Mouse (Mus musculus): ENCODE data around the gene Prps1l3. TPM values are rescaled to one million over a fixed set of nuclear protein-coding genes. Genes with fewer than 3 reads are reported as not detected.
A peak's percentile ranks its signal among the peaks of the same experiment; 100 is the strongest.

Gene Prps1l3
- polyA plus RNA-seq (2014; fragmentation: Nextera tagmentation; extraction: Ambion mirVana), result 33.1 and 37.0 TPM in 2 replicates

DNA sequence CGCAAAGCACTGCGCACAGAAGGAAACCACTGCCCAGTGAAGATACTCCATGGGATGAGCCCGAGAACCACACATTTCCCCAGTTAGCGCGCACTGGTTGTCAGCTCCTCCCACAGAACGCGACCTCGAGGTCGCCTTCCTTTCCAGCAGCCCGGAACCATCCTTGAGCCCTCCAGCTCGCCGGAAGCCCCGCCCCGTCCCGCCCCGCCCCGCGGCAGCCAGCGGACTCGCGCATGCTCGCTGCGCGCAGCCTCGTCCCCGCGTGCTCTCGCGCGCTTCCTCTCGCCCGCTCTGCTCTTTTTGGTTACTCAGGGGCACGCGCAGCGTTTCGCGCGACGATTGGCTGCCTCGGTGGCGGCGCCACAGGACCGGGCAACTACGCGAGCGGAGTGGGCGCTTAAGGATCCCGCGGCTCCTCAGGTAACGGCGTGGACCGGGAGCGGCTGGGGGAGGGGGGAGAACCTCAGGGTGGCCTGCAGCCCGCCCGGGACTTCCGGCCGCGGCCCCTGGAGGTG lies at the start of gene Prps1l3, which contains the start of gene Mipol1:
TSS of gene Prps1l3 (plus strand) at position 221 of the 515 bp plus-strand sequence.
TSS of gene Mipol1 (plus strand) at position 236 of the 515 bp plus-strand sequence.
- Histone ChIP-seq H3K9ac (ENCODE audit: low read length) (peak within 1 kb of the TSS; percentile 91), H3K27ac (replicated peaks in 1 of 2; ENCODE audit: control insufficient read depth in 1 of 2, insufficient read depth in 1 of 2, low read depth in 2 of 2, low read length in 2 of 2) (peak within 1 kb of the TSS; percentile 92 to 93), H3K4me1 (ENCODE audit: control insufficient read depth in 2 of 2, insufficient read depth in 2 of 2, low read length in 2 of 2) (peaks cover 0 to 9% of the 10 kb centered on the region in 2 experiments; a peak in 2 of 4 replicates), H3K27me3 (ENCODE audit: control insufficient read depth, insufficient read depth, low read length) (no peaks in the 10 kb centered on the region), H3K4me2 (ENCODE audit: low read length) (peak within 1 kb of the TSS; percentile 69), H3K36me3 (ENCODE audit: control insufficient read depth, insufficient read depth, low read length) (peaks cover 3% of the 10 kb centered on the region; the same call in 1 of the 2 replicates), H3K9me3 (ENCODE audit: control insufficient read depth, low read length) (no peaks in the 10 kb centered on the region), H3K4me3 (ENCODE audit: control insufficient read depth in 1 of 2, insufficient read depth in 1 of 2, low read depth in 1 of 2, low read length in 2 of 2) (peak within 1 kb of the TSS; percentile 59 to 82)
- under 1% methylated on average over 57 of the region's 58 CpGs for WGBS
- ATAC-seq (ENCODE audit: insufficient number of reproducible peaks, insufficient read depth, low FRiP score, low read depth), result peak; percentile 98

DNA sequence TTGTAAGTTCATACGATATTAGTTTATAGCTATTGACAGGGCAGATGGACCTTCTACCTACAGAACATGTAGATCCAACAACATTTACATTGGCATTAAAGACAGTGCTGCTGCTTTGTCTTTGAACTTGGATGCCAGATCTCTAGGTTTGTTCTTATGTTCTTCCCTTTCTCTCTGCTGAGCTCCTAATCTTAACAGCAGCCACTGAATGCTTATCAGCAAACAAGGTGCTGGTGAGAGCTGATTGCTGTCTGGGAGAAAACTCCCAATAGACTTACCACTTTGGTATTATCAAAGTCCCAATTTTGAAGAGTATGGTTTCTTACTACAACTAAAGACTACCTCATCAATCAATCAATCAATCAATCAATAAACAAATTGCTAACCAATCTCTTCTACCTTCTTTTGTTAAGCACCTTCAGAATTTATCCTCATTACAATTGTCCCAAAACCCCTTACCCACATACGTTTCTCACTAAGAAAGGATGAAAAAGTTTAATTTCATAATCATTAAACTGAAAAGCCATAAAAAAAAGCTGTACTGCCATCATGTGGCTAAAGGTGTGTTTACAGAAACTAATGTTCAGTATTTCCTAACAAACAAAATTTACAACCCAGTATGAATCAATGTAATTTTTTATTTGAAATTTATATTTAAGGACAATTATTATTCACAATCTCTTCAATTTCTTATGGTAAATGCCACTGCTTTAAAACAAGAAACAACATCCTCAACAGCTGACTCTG lies 45.6 kb upstream of the Prps1l3 start:
- H3K27me3 ChIP-seq (ENCODE audit: control insufficient read depth, insufficient read depth, low read length), result no peaks in the 10 kb centered on the region
- no peaks in the 10 kb centered on the region for H3K36me3 ChIP-seq (ENCODE audit: control insufficient read depth, insufficient read depth, low read length)
- H3K9ac ChIP-seq (ENCODE audit: low read length), result no peak overlapping the region
- no peak for ATAC-seq (ENCODE audit: insufficient number of reproducible peaks, insufficient read depth, low FRiP score, low read depth)
- H3K4me3 ChIP-seq (ENCODE audit: control insufficient read depth in 1 of 2, insufficient read depth in 1 of 2, low read depth in 1 of 2, low read length in 2 of 2), result no peak overlapping the region
- H3K4me1 ChIP-seq (ENCODE audit: control insufficient read depth in 2 of 2, insufficient read depth in 2 of 2, low read length in 2 of 2), result peaks cover 0 to 3% of the 10 kb centered on the region in 2 experiments; a peak in 1 of 4 replicates
- H3K27ac ChIP-seq (replicated peaks in 1 of 2; ENCODE audit: control insufficient read depth in 1 of 2, insufficient read depth in 1 of 2, low read depth in 2 of 2, low read length in 2 of 2), result no peak overlapping the region
- 59% methylated on average over 2 of the region's 2 CpGs for WGBS
- H3K9me3 ChIP-seq (ENCODE audit: control insufficient read depth, low read length), result no peaks in the 10 kb centered on the region
- H3K4me2 ChIP-seq (ENCODE audit: low read length), result no peak overlapping the region

DNA sequence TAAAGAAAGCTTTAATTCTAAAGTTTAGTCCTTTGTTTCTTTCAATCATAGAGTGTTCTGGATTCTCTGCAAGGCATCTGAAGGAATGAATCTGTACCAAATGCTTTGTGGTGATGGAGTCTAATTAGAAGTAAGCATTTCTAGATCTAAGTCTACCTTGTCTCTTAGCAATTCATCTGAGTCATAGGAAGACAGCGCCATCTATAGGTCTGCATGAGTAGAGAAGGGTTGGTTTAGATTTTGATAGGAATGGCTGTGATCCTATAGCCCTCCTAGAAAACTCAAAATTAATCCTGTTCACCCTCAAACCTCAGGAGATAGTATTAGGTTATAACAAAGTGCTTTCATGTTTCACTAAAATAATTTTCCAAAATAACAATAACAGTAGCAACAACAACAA lies 44.7 kb upstream of the Prps1l3 start:
- ATAC-seq (ENCODE audit: insufficient number of reproducible peaks, insufficient read depth, low FRiP score, low read depth), result no peak
- no peaks in the 10 kb centered on the region for H3K27me3 ChIP-seq (ENCODE audit: control insufficient read depth, insufficient read depth, low read length)
- WGBS, result 0% methylated on average over 1 of the region's 1 CpGs
- H3K9me3 ChIP-seq (ENCODE audit: control insufficient read depth, low read length), result no peaks in the 10 kb centered on the region
- H3K9ac ChIP-seq (ENCODE audit: low read length), result no peak overlapping the region
- H3K4me1 ChIP-seq (ENCODE audit: control insufficient read depth in 2 of 2, insufficient read depth in 2 of 2, low read length in 2 of 2), result no peaks in the 10 kb centered on the region
- no peak overlapping the region for H3K4me2 ChIP-seq (ENCODE audit: low read length)
- no peak overlapping the region for H3K27ac ChIP-seq (replicated peaks in 1 of 2; ENCODE audit: control insufficient read depth in 1 of 2, insufficient read depth in 1 of 2, low read depth in 2 of 2, low read length in 2 of 2)
- H3K4me3 ChIP-seq (ENCODE audit: control insufficient read depth in 1 of 2, insufficient read depth in 1 of 2, low read depth in 1 of 2, low read length in 2 of 2), result no peak overlapping the region
- H3K36me3 ChIP-seq (ENCODE audit: control insufficient read depth, insufficient read depth, low read length), result no peaks in the 10 kb centered on the region

GRCm38 (mm10) chr12:57186126-57186525 lies 44.1 kb upstream of the Prps1l3 start:
- no peak overlapping the region for H3K9ac ChIP-seq (ENCODE audit: low read length)
- no peak overlapping the region for H3K4me2 ChIP-seq (ENCODE audit: low read length)
- no peaks in the 10 kb centered on the region for H3K9me3 ChIP-seq (ENCODE audit: control insufficient read depth, low read length)
- no peaks in the 10 kb centered on the region for H3K27me3 ChIP-seq (ENCODE audit: control insufficient read depth, insufficient read depth, low read length)
- ATAC-seq (ENCODE audit: insufficient number of reproducible peaks, insufficient read depth, low FRiP score, low read depth), result no peak
- 50% methylated on average over 2 of the region's 2 CpGs for WGBS
- no peaks in the 10 kb centered on the region for H3K36me3 ChIP-seq (ENCODE audit: control insufficient read depth, insufficient read depth, low read length)
- no peaks in the 10 kb centered on the region for H3K4me1 ChIP-seq (ENCODE audit: control insufficient read depth in 2 of 2, insufficient read depth in 2 of 2, low read length in 2 of 2)
- H3K27ac ChIP-seq (replicated peaks in 1 of 2; ENCODE audit: control insufficient read depth in 1 of 2, insufficient read depth in 1 of 2, low read depth in 2 of 2, low read length in 2 of 2), result no peak overlapping the region
- H3K4me3 ChIP-seq (ENCODE audit: control insufficient read depth in 1 of 2, insufficient read depth in 1 of 2, low read depth in 1 of 2, low read length in 2 of 2), result no peak overlapping the region

DNA sequence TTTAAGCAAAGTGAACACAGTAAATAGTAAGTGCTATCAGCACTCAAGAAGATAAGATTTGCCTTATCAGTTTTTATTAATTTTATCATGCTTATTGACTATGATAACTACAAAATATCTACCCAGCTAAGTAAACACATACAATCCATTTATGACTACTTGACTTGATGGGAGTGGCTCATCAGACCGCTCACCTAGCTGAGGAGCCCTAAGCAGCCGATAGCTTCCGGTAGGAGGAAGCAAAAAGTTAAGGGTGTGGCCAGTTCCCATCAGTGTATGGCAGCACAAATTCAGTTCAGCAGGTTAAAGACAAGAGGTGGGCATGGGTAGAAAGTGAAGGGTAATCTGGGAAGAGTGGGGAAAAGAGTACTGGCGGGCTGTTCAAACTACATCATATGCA lies 43.2 kb upstream of the Prps1l3 start:
- Histone ChIP-seq H3K4me2 (ENCODE audit: low read length) (no peak overlapping the region), H3K4me1 (ENCODE audit: control insufficient read depth in 2 of 2, insufficient read depth in 2 of 2, low read length in 2 of 2) (no peaks in the 10 kb centered on the region), H3K27ac (replicated peaks in 1 of 2; ENCODE audit: control insufficient read depth in 1 of 2, insufficient read depth in 1 of 2, low read depth in 2 of 2, low read length in 2 of 2) (no peak overlapping the region), H3K27me3 (ENCODE audit: control insufficient read depth, insufficient read depth, low read length) (no peaks in the 10 kb centered on the region), H3K9ac (ENCODE audit: low read length) (no peak overlapping the region), H3K36me3 (ENCODE audit: control insufficient read depth, insufficient read depth, low read length) (no peaks in the 10 kb centered on the region), H3K9me3 (ENCODE audit: control insufficient read depth, low read length) (no peaks in the 10 kb centered on the region), H3K4me3 (ENCODE audit: control insufficient read depth in 1 of 2, insufficient read depth in 1 of 2, low read depth in 1 of 2, low read length in 2 of 2) (no peak overlapping the region)
- WGBS, result 87% methylated on average over 4 of the region's 4 CpGs
- no peak for ATAC-seq (ENCODE audit: insufficient number of reproducible peaks, insufficient read depth, low FRiP score, low read depth)

- Histone ChIP-seq H3K36me3 (ENCODE audit: control insufficient read depth, insufficient read depth, low read length) (no peaks in the 10 kb centered on the region), H3K4me1 (ENCODE audit: control insufficient read depth in 2 of 2, insufficient read depth in 2 of 2, low read length in 2 of 2) (peaks cover 0 to 3% of the 10 kb centered on the region in 2 experiments; a peak in 1 of 4 replicates), H3K27me3 (ENCODE audit: control insufficient read depth, insufficient read depth, low read length) (peaks cover 7% of the 10 kb centered on the region; the same call in 1 of the 2 replicates), H3K9ac (ENCODE audit: low read length) (no peak overlapping the region), H3K4me3 (ENCODE audit: control insufficient read depth in 1 of 2, insufficient read depth in 1 of 2, low read depth in 1 of 2, low read length in 2 of 2) (no peak overlapping the region), H3K27ac (replicated peaks in 1 of 2; ENCODE audit: control insufficient read depth in 1 of 2, insufficient read depth in 1 of 2, low read depth in 2 of 2, low read length in 2 of 2) (no peak overlapping the region), H3K9me3 (ENCODE audit: control insufficient read depth, low read length) (no peaks in the 10 kb centered on the region), H3K4me2 (ENCODE audit: low read length) (no peak overlapping the region)
- WGBS, result 26% methylated on average over 3 of the region's 3 CpGs
- ATAC-seq (ENCODE audit: insufficient number of reproducible peaks, insufficient read depth, low FRiP score, low read depth), result no peak
Measured at GRCm38 (mm10) chr12:57194609-57195008, 35.6 kb upstream of the Prps1l3 start.

DNA sequence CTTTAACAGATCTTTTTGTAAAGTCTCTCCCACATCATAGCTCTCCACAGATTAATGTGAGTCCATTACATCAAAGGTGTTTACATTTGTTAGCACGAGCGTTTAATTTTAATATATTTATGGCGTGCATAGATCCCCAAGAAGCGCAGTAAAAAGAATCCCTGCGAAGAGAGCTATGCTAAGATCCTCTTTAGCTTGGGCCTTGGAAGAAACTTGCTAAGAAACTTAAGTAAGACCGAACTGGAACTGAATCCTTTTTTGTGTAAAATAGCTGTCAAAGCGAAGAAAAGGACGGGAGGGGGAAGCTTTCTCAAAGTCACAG lies 34.0 kb upstream of the Prps1l3 start:
- Histone ChIP-seq H3K27me3 (ENCODE audit: control insufficient read depth, insufficient read depth, low read length) (peaks cover 7% of the 10 kb centered on the region; the same call in 1 of the 2 replicates), H3K27ac (replicated peaks in 1 of 2; ENCODE audit: control insufficient read depth in 1 of 2, insufficient read depth in 1 of 2, low read depth in 2 of 2, low read length in 2 of 2) (no peak overlapping the region), H3K36me3 (ENCODE audit: control insufficient read depth, insufficient read depth, low read length) (no peaks in the 10 kb centered on the region), H3K9me3 (ENCODE audit: control insufficient read depth, low read length) (no peaks in the 10 kb centered on the region), H3K9ac (ENCODE audit: low read length) (peak overlapping the region; percentile 68), H3K4me3 (ENCODE audit: control insufficient read depth in 1 of 2, insufficient read depth in 1 of 2, low read depth in 1 of 2, low read length in 2 of 2) (peak overlapping the region; percentile 61 to 67), H3K4me1 (ENCODE audit: control insufficient read depth in 2 of 2, insufficient read depth in 2 of 2, low read length in 2 of 2) (peaks cover 0 to 3% of the 10 kb centered on the region in 2 experiments; a peak in 1 of 4 replicates), H3K4me2 (ENCODE audit: low read length) (peak overlapping the region; percentile 90)
- WGBS, result 23% methylated on average over 8 of the region's 8 CpGs
- no peak for ATAC-seq (ENCODE audit: insufficient number of reproducible peaks, insufficient read depth, low FRiP score, low read depth)
